Mouse (Mus musculus): Measurements from ENCODE around the gene Cetn2.

Gene Cetn2

DNA sequence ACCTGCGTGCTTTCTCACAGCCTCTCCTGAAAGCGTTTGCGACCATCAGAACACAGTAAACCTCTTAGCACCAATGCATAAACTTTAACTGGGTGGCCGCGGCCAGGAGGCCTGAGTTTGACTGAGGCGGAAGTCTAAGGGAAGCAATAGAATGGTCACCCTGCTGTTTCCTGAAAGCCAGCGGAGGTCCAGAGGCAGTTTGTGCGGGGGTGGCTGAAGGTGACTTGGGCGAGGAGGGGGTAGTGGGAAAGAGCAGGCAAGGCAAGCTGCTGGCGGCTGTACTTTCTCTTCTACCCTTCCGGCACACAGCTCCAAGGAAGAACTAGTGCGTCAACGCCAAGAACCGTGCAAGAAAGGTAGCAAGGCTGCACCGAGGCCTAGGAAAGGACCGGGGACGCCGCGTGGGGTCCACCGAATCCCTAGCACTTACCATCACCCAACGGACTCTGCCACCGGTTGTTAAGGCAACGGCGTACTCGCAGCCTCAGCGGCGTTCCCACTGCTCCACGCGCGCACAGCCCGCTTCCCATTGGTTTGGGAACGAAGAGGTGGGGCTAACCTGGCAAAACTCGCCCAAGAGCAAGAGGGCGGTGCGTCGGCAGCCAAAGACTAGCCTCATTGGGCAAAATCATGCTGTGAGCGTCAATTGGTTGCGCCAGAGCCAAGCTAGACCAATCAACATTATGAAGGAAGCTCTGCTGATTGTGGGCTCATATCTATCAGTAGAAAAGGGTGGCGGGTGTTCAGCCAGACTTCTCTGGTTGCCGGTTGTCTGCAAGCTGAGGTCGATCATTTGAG is at the start of gene Cetn2, which contains the start of gene Nsdhl:
Cetn2 (minus strand) TSS at position 528 of the 798 bp plus-strand sequence.
Nsdhl (plus strand) TSS at position 674 of the 798 bp plus-strand sequence.
- in situ Hi-C loops (cut with MboI), result no loop called here

DNA sequence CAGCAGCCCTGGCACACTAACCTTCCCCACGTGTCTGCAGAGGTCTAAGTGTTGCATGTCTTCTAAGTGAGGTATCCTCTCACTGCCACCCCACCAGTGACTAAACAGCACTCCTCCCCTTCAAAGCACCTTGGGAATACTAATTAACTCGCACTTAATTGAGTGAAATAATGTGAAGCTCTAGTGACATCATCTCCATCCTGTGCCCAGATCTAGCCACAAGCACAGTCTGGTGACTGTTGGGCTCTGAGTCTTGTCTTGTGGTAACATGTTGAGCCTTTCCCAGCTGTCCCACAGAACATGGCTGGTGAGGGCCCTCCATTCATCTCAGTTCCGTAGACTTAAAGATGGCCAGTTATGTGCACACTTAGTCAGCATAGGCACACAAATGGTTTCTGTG is 44.5 kb upstream of the Cetn2 start:
- in situ Hi-C loops (cut with MboI), result no loop called here

DNA sequence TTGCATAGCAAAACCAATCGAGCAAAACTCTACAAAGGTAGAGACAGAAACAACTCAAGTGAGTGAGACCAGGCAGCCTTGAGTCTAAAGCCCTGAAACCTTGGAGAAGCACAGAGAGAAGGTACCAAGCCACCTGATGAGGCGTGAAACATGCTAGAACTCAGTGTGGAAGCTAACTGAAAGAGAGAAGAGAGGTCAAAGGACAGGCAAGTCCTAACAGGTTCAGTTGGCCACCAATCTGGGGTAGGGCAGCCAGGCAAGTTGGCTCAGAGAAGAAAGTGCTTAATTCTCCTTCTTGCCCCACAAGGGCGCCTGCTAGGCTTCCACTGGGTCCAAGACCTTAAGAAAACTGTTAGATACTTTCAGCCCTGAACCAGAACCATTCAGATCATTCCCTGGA is 43.3 kb upstream of the Cetn2 start:
- in situ Hi-C loops (cut with MboI), result no loop called here

DNA sequence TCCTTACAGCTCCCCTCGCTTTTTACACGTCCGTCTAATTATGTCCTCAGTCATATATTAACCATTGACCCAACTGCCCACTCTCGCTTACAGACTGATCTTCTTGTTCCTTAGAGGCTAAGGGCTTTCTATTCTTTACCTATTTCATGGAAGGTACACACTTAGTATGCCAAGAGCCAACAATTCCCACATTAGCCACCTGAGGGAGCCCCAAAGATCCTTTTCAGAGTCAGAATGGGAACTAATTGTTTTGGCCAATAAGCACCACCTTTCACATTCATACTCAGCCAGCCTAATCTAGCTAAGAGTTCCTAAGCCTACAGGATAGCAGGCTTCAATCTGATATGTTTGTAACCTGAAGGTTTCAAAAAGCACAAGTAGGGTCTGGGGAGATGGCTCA is 42.2 kb upstream of the Cetn2 start:
- in situ Hi-C loops (cut with MboI), result no loop called here

GRCm38 (mm10) chrX:72956486-72956885 is 38.3 kb upstream of the Cetn2 start:
- in situ Hi-C loops (cut with MboI), result no loop called here

DNA sequence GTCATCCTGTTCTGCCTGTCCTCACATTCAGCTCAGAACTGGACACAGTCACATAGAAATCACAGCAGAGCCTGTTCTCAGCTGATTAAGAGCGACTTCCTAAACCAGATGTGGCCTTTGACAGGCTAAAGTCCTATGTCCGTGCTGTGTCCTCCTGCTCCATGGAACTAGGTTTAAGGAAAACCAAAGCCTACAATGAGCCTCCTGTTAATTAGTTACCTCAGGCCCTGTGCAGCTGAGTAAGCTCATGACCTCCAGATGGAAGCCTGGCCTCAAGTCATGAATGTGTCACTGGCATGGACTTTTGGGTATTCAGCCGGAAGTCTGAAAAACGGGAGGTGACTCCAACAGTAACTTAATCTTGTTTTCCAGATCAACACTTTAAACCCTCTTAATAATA is 35.3 kb upstream of the Cetn2 start:
- in situ Hi-C loops (cut with MboI), result no loop called here

DNA sequence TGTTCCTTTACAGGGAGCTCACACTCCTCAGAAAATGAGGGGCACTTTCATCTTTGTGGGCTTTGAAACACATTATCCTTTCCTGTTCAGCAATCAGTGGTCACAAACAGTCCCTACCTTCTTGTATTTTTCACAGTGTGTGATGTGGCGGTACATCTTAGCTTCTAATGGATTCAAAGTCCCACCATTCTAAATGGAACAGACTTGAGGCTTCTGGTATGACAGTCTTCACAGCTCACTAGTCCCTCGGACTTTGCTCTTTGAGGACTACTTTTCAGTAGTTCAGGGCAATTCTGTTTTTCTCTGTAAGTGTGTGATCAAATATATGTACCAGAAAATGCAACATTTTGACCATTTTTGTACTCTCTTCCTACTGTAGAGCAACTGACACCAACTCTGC is 3.2 kb upstream of the Cetn2 start:
- in situ Hi-C loops (cut with MboI), result no loop called here

DNA sequence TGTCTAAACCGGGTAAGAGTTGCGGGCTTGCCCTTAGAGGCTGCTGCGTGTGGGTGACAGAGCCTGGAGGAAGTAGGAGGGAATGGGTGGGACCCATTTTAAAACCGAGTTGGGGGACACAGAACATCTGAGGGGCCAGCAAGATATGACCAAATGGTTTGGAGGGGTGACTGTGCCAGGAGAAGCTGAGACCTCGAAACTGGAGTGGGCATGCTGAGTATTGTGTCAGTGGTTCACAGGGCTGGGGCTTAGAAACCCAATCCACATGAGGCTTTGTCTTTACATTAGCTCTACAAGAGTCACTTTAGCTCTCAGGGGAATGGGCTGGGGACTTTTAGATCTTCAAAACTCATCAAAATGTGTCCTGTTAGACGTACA is 460 bp upstream of the Cetn2 start:
- in situ Hi-C loops (cut with MboI), result no loop called here

DNA sequence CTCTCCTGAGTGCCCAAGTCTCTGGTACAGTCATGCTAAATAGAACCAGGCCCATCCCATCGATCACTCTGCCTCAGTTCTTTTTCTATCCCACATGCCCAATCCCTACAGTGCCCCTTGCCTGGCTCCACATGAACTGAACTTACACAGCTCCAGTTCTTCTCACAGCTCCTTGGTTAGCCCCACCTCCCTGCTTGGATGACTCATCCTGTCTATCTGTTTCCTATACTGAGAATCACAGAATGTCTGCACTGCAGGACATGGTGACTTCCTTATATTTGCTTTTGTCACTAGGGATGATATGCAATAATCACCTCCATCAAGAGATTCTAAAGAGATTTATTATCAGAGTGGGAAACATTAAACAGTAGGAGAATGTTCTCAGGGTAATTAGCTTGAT is 6.6 kb downstream of the Cetn2 start:
- in situ Hi-C loops (cut with MboI), result no loop called here

- in situ Hi-C loops (cut with MboI), result no loop called here
These were observed 9.8 kb downstream of the Cetn2 start for GRCm38 (mm10) chrX:72908404-72908741.

GRCm38 (mm10) chrX:72907619-72908403 is 10.4 kb downstream of the Cetn2 start:
- in situ Hi-C loops (cut with MboI), result no loop called here

DNA sequence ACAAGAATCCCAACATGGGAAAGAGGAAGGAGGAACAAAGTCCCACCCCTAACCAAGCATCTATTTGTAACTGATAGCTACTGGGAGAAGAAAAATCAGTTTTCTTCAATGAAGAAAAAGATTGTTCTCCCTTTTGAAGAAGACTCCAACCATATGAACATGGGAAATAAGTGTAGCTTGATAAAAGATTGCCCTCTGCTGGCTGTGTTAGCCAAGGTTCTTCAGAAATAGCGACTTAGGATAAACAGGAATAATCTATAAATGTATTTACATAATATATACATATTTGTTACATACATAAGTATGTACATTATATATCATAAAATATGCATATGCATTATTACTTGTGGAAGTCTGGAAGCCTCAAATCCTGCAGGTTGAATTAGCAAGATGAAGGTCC is 15.7 kb downstream of the Cetn2 start:
- in situ Hi-C loops (cut with MboI), result no loop called here

- in situ Hi-C loops (cut with MboI), result no loop called here
These were observed 22.2 kb downstream of the Cetn2 start for GRCm38 (mm10) chrX:72896055-72896437.

DNA sequence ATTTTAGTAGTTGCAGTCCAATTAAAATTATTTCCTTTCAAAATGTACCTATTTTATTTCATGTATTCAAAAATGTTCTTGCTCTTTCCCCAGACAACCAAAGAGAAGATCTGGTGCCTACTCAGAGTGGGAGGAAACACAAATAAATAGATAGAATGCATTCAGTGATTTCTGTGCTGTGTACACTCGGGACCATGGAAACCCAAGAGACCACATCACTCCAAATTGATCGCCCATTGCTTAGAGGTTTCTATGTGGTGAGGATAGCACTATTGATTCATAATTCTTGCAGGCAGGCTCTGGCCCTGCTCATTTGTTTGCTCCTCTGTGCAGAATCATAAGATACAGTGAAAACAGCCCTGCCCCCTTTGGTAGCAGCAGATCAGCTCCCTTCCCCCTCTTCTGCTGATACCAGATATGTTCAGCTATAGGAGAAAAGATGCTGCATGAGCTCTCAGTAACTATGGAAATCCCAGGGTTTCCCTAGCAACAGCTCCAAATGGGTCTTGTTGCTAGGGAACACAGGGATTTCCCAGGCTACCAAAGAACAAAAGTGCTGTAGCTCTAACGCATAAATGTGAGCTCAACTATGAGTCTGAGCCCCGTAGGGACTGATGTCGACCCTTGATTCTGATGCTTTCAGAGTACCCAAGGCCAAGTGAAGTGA is 22.7 kb downstream of the Cetn2 start:
- in situ Hi-C loops (cut with MboI), result no loop called here
